Mouse (Mus musculus): ENCODE data around the gene Fbxo8. TPM values are rescaled to one million over a fixed set of nuclear protein-coding genes. Genes with fewer than 3 reads are reported as not detected.

Fbxo8 gene
- polyA plus RNA-seq, 1 experiment from 2014 or later = 44.1 TPM

- no peaks in the 10 kb centered on the region for H3K4me1 ChIP-seq (ENCODE audit: control insufficient read depth, insufficient read depth, low read length)
- no peak overlapping the region for H3K4me3 ChIP-seq (replicated peaks; ENCODE audit: low read length)
- H3K9me3 ChIP-seq (replicated peaks; ENCODE audit: control insufficient read depth, low read length) = no peaks in the 10 kb centered on the region
- no peak for ATAC-seq (ENCODE audit: insufficient read depth, low FRiP score)
- 83% methylated on average over 7 of the region's 7 CpGs for WGBS
- H3K4me2 ChIP-seq (ENCODE audit: low read depth, low read length) = no peak overlapping the region
- H3K9ac ChIP-seq (ENCODE audit: low read length) = no peak overlapping the region
- no peak overlapping the region for H3K27ac ChIP-seq (ENCODE audit: low read length)
- peaks cover 19% of the 10 kb centered on the region; the same call in 1 of the 2 replicates for H3K36me3 ChIP-seq (ENCODE audit: control insufficient read depth, insufficient read depth, low read length)
- H3K27me3 ChIP-seq (ENCODE audit: control insufficient read depth, insufficient read depth, low read length) = no peaks in the 10 kb centered on the region
These were observed 10.2 kb upstream of the Fbxo8 start for GRCm38 (mm10) chr8:56540706-56541105.

GRCm38 (mm10) chr8:56547866-56548265 lies 3.0 kb upstream of the Fbxo8 start:
- WGBS = 86% methylated on average over 2 of the region's 2 CpGs

GRCm38 (mm10) chr8:56551361-56551852 lies 517 bp downstream of the Fbxo8 start:
- WGBS = under 1% methylated on average over 28 of the region's 28 CpGs
- peaks cover 11% of the 10 kb centered on the region for H3K4me1 ChIP-seq (ENCODE audit: control insufficient read depth, insufficient read depth, low read length)
- no peaks in the 10 kb centered on the region for H3K9me3 ChIP-seq (replicated peaks; ENCODE audit: control insufficient read depth, low read length)
- H3K27ac ChIP-seq (ENCODE audit: low read length) = peak overlapping the region; percentile 91
- no peaks in the 10 kb centered on the region for H3K27me3 ChIP-seq (ENCODE audit: control insufficient read depth, insufficient read depth, low read length)
- peak overlapping the region; percentile 60 for H3K4me2 ChIP-seq (ENCODE audit: low read depth, low read length)
- no peaks in the 10 kb centered on the region for H3K36me3 ChIP-seq (ENCODE audit: control insufficient read depth, insufficient read depth, low read length)
- peak overlapping the region; percentile 97 for H3K4me3 ChIP-seq (replicated peaks; ENCODE audit: low read length)
- ATAC-seq (ENCODE audit: insufficient read depth, low FRiP score) = peak; percentile 98
- H3K9ac ChIP-seq (ENCODE audit: low read length) = peak overlapping the region; percentile 75

More at GRCm38 (mm10) chr8:56547866-56548265, 3.0 kb upstream of the Fbxo8 start:
- Histone ChIP-seq H3K9me3 (replicated peaks; ENCODE audit: control insufficient read depth, low read length) (no peaks in the 10 kb centered on the region), H3K9ac (ENCODE audit: low read length) (no peak overlapping the region), H3K4me1 (ENCODE audit: control insufficient read depth, insufficient read depth, low read length) (peaks cover 11% of the 10 kb centered on the region), H3K4me3 (replicated peaks; ENCODE audit: low read length) (no peak overlapping the region), H3K27ac (ENCODE audit: low read length) (no peak overlapping the region), H3K27me3 (ENCODE audit: control insufficient read depth, insufficient read depth, low read length) (no peaks in the 10 kb centered on the region), H3K36me3 (ENCODE audit: control insufficient read depth, insufficient read depth, low read length) (peaks cover 6% of the 10 kb centered on the region; the same call in 1 of the 2 replicates), H3K4me2 (ENCODE audit: low read depth, low read length) (no peak overlapping the region)
- ATAC-seq (ENCODE audit: insufficient read depth, low FRiP score) = no peak

- ATAC-seq (ENCODE audit: insufficient read depth, low FRiP score) = no peak
- peak overlapping the region; percentile 97 for H3K4me3 ChIP-seq (replicated peaks; ENCODE audit: low read length)
- peak overlapping the region; percentile 29; the same call in 1 of the 2 replicates for H3K9ac ChIP-seq (ENCODE audit: low read length)
- H3K27me3 ChIP-seq (ENCODE audit: control insufficient read depth, insufficient read depth, low read length) = no peaks in the 10 kb centered on the region
- WGBS = 25% methylated on average over 10 of the region's 10 CpGs
- H3K9me3 ChIP-seq (replicated peaks; ENCODE audit: control insufficient read depth, low read length) = no peaks in the 10 kb centered on the region
- peaks cover 11% of the 10 kb centered on the region for H3K4me1 ChIP-seq (ENCODE audit: control insufficient read depth, insufficient read depth, low read length)
- H3K27ac ChIP-seq (ENCODE audit: low read length) = no peak overlapping the region
- H3K4me2 ChIP-seq (ENCODE audit: low read depth, low read length) = peak overlapping the region; percentile 60
- no peaks in the 10 kb centered on the region for H3K36me3 ChIP-seq (ENCODE audit: control insufficient read depth, insufficient read depth, low read length)
These were observed 1.2 kb downstream of the Fbxo8 start for GRCm38 (mm10) chr8:56552045-56552444.

GRCm38 (mm10) chr8:56552551-56553103 lies 1.7 kb downstream of the Fbxo8 start:
- Histone ChIP-seq H3K4me2 (ENCODE audit: low read depth, low read length) (peak overlapping the region; percentile 60; the same call in 1 of the 2 replicates), H3K27ac (ENCODE audit: low read length) (no peak overlapping the region), H3K4me1 (ENCODE audit: control insufficient read depth, insufficient read depth, low read length) (peaks cover 11% of the 10 kb centered on the region), H3K9ac (ENCODE audit: low read length) (no peak overlapping the region), H3K9me3 (replicated peaks; ENCODE audit: control insufficient read depth, low read length) (no peaks in the 10 kb centered on the region), H3K4me3 (replicated peaks; ENCODE audit: low read length) (no peak overlapping the region), H3K27me3 (ENCODE audit: control insufficient read depth, insufficient read depth, low read length) (no peaks in the 10 kb centered on the region), H3K36me3 (ENCODE audit: control insufficient read depth, insufficient read depth, low read length) (no peaks in the 10 kb centered on the region)
- no peak for ATAC-seq (ENCODE audit: insufficient read depth, low FRiP score)
- WGBS = 65% methylated on average over 5 of the region's 5 CpGs

- Histone ChIP-seq H3K4me3 (replicated peaks; ENCODE audit: low read length) (no peak overlapping the region), H3K9ac (ENCODE audit: low read length) (no peak overlapping the region), H3K27ac (ENCODE audit: low read length) (no peak overlapping the region), H3K27me3 (ENCODE audit: control insufficient read depth, insufficient read depth, low read length) (no peaks in the 10 kb centered on the region), H3K4me2 (ENCODE audit: low read depth, low read length) (no peak overlapping the region), H3K9me3 (replicated peaks; ENCODE audit: control insufficient read depth, low read length) (no peaks in the 10 kb centered on the region), H3K36me3 (ENCODE audit: control insufficient read depth, insufficient read depth, low read length) (no peaks in the 10 kb centered on the region), H3K4me1 (ENCODE audit: control insufficient read depth, insufficient read depth, low read length) (no peaks in the 10 kb centered on the region)
- ATAC-seq (ENCODE audit: insufficient read depth, low FRiP score) = no peak
- 56% methylated on average over 4 of the region's 4 CpGs for WGBS
These were observed 13.6 kb downstream of the Fbxo8 start for GRCm38 (mm10) chr8:56564399-56565047.

GRCm38 (mm10) chr8:56566856-56567255 lies 16.0 kb downstream of the Fbxo8 start:
- Histone ChIP-seq H3K9me3 (replicated peaks; ENCODE audit: control insufficient read depth, low read length) (no peaks in the 10 kb centered on the region), H3K9ac (ENCODE audit: low read length) (no peak overlapping the region), H3K36me3 (ENCODE audit: control insufficient read depth, insufficient read depth, low read length) (no peaks in the 10 kb centered on the region), H3K4me3 (replicated peaks; ENCODE audit: low read length) (no peak overlapping the region), H3K4me1 (ENCODE audit: control insufficient read depth, insufficient read depth, low read length) (no peaks in the 10 kb centered on the region), H3K4me2 (ENCODE audit: low read depth, low read length) (no peak overlapping the region), H3K27me3 (ENCODE audit: control insufficient read depth, insufficient read depth, low read length) (no peaks in the 10 kb centered on the region), H3K27ac (ENCODE audit: low read length) (no peak overlapping the region)
- no peak for ATAC-seq (ENCODE audit: insufficient read depth, low FRiP score)
- WGBS = 91% methylated on average over 9 of the region's 9 CpGs

- Histone ChIP-seq H3K36me3 (ENCODE audit: control insufficient read depth, insufficient read depth, low read length) (no peaks in the 10 kb centered on the region), H3K4me3 (replicated peaks; ENCODE audit: low read length) (no peak overlapping the region), H3K4me2 (ENCODE audit: low read depth, low read length) (no peak overlapping the region), H3K27ac (ENCODE audit: low read length) (no peak overlapping the region), H3K27me3 (ENCODE audit: control insufficient read depth, insufficient read depth, low read length) (no peaks in the 10 kb centered on the region), H3K4me1 (ENCODE audit: control insufficient read depth, insufficient read depth, low read length) (no peaks in the 10 kb centered on the region), H3K9ac (ENCODE audit: low read length) (no peak overlapping the region), H3K9me3 (replicated peaks; ENCODE audit: control insufficient read depth, low read length) (no peaks in the 10 kb centered on the region)
- ATAC-seq (ENCODE audit: insufficient read depth, low FRiP score) = no peak
- 89% methylated on average over 4 of the region's 4 CpGs for WGBS
These were observed 30.0 kb downstream of the Fbxo8 start for GRCm38 (mm10) chr8:56580918-56581317.

- no peak overlapping the region for H3K9ac ChIP-seq (ENCODE audit: low read length)
- H3K27ac ChIP-seq (ENCODE audit: low read length) = no peak overlapping the region
- no peak overlapping the region for H3K4me3 ChIP-seq (replicated peaks; ENCODE audit: low read length)
- ATAC-seq (ENCODE audit: insufficient read depth, low FRiP score) = no peak
- no peaks in the 10 kb centered on the region for H3K27me3 ChIP-seq (ENCODE audit: control insufficient read depth, insufficient read depth, low read length)
- no peaks in the 10 kb centered on the region for H3K36me3 ChIP-seq (ENCODE audit: control insufficient read depth, insufficient read depth, low read length)
- no peaks in the 10 kb centered on the region for H3K4me1 ChIP-seq (ENCODE audit: control insufficient read depth, insufficient read depth, low read length)
- no peak overlapping the region for H3K4me2 ChIP-seq (ENCODE audit: low read depth, low read length)
- no peaks in the 10 kb centered on the region for H3K9me3 ChIP-seq (replicated peaks; ENCODE audit: control insufficient read depth, low read length)
These were observed 32.0 kb downstream of the Fbxo8 start for GRCm38 (mm10) chr8:56582841-56583240.
